Mouse (Mus musculus) limb, embryonic 14.5 days (tissue): Measurements from ENCODE around the gene Pim1. TPM values are rescaled to one million over a fixed set of nuclear protein-coding genes. Genes with fewer than 3 reads are reported as not detected.

Experiments used
- ATAC-seq: fragments of 200-750 bp; cut with Nextera tagmentation; 2 replicates; pipeline ENCODE4 v1.8.0; 2017; ENCODE audit warnings: low read depth, moderate number of reproducible peaks, moderate TSS enrichment; ENCODE audit not compliant: low FRiP score
- DNase-seq: peaks from one replicate; pipeline ENCODE4 v3.0.0-alpha.2; 2015; ENCODE audit warnings: low spot score
- H3K27ac ChIP-seq: fragments of 300-500 bp; sonication (generic); replicated peaks from 2 replicates; pipeline ENCODE4 v1.5.1; 2014; ENCODE audit warnings: low read depth, mild to moderate bottlenecking, low read length, moderate library complexity, mixed read lengths
- H3K27me3 ChIP-seq: fragments of 300-500 bp; sonication (generic); 2 replicates; pipeline ENCODE4 v1.6.1; 2014; ENCODE audit warnings: low read length, mixed read lengths; ENCODE audit not compliant: control insufficient read depth, insufficient read depth
- H3K36me3 ChIP-seq: fragments of 300-500 bp; sonication (generic); 2 replicates; pipeline ENCODE4 v1.6.1; 2014; ENCODE audit warnings: mild to moderate bottlenecking, low read length, moderate library complexity, mixed read lengths; ENCODE audit not compliant: control insufficient read depth, insufficient read depth
- H3K4me1 ChIP-seq: fragments of 300-500 bp; sonication (generic); 2 replicates; pipeline ENCODE4 v1.6.1; 2014; ENCODE audit warnings: antibody characterized with exemption, low read length, mixed read lengths; ENCODE audit not compliant: control insufficient read depth, insufficient read depth
- H3K4me2 ChIP-seq: fragments of 300-500 bp; sonication (generic); replicated peaks from 2 replicates; pipeline ENCODE4 v1.6.1; 2014; ENCODE audit warnings: low read depth, mild to moderate bottlenecking, low read length, moderate library complexity; ENCODE audit not compliant: severe bottlenecking
- H3K4me3 ChIP-seq: fragments of 300-500 bp; sonication (generic); replicated peaks from 2 replicates; pipeline ENCODE4 v1.5.1; 2014; ENCODE audit warnings: low read length
- H3K9ac ChIP-seq: fragments of 300-500 bp; sonication (generic); 2 replicates; pipeline ENCODE4 v1.6.1; 2014; ENCODE audit warnings: mild to moderate bottlenecking, low read depth, low read length, moderate library complexity; ENCODE audit not compliant: severe bottlenecking
- H3K9me3 ChIP-seq: fragments of 300-500 bp; sonication (generic); 2 replicates; pipeline ENCODE4 v1.6.1; 2016; ENCODE audit warnings: low read length; ENCODE audit not compliant: control insufficient read depth
- POLR2A ChIP-seq: fragments of 200-500 bp; IDR thresholded peaks from 2 replicates; pipeline ENCODE4 v1.8.0; 2012; ENCODE audit warnings: inconsistent platforms, mild to moderate bottlenecking, moderate library complexity, borderline replicate concordance; ENCODE audit not compliant: insufficient read depth, insufficient read length; ENCODE audit errors: extremely low read depth
- WGBS: fragments of 180-500 bp; shearing (Covaris S2); extraction: QIAGEN DNeasy Blood & Tissue Kit; methylation state at CpG from one replicate; pipeline ENCODE4 v1.1.7; 2014; 5-methylcytosine and 5-hydroxymethylcytosine counted together
- polyA plus RNA-seq, 2 experiments: library from polyadenylated mRNA; depleted of rRNA in 1 of 2; stranded (reverse) in 1 of 2; unstranded in 1 of 2; fragments of >200 nt; fragmentation: Nextera tagmentation in 1 of 2; extraction: Ambion mirVana in 1 of 2; gene quantifications; 2 replicates each; pipeline versions ENCODE4 v1.2.1 to v1.2.3; 2012 to 2014

The Pim1 gene
- polyA plus RNA-seq, 2 experiments = 15.7 to 18.4 TPM

- TF ChIP-seq POLR2A = no peak
- Histone ChIP-seq H3K4me3 (no peak overlapping the region), H3K4me2 (no peak overlapping the region), H3K27ac (no peak overlapping the region), H3K27me3 (no peaks in the 10 kb centered on the region), H3K36me3 (no peaks in the 10 kb centered on the region), H3K4me1 (peaks cover 2% of the 10 kb centered on the region), H3K9me3 (no peaks in the 10 kb centered on the region), H3K9ac (no peak overlapping the region)
- no peak for ATAC-seq
- DNase-seq = no peak
- 95% methylated on average over 5 of the region's 5 CpGs for WGBS
These were observed 54.7 kb downstream of the Pim1 start for GRCm38 (mm10) chr17:29545241-29545640.

Other genes starting within 250 kb of the Pim1 start
- gene Ppil1, start 226.6 kb upstream of the Pim1 start, polyA plus RNA-seq (2012; rRNA removed) = 76.5 and 78.5 TPM in 2 replicates
- gene Ppil1, start 226.6 kb upstream of the Pim1 start, polyA plus RNA-seq (2014; fragmentation: Nextera tagmentation; extraction: Ambion mirVana) = 130 and 132 TPM in 2 replicates
- 58.7 and 64.6 TPM in 2 replicates for gene BC004004, start 222.0 kb upstream of the Pim1 start, polyA plus RNA-seq (2012; rRNA removed)
- 85.3 and 87.6 TPM in 2 replicates for gene BC004004, start 222.0 kb upstream of the Pim1 start, polyA plus RNA-seq (2014; fragmentation: Nextera tagmentation; extraction: Ambion mirVana)
- gene Pi16, start 173.1 kb upstream of the Pim1 start, polyA plus RNA-seq (2012; rRNA removed) = 2.0 and 2.6 TPM in 2 replicates
- 1.4 and 2.2 TPM in 2 replicates for gene Pi16, start 173.1 kb upstream of the Pim1 start, polyA plus RNA-seq (2014; fragmentation: Nextera tagmentation; extraction: Ambion mirVana)
- 469 and 541 TPM in 2 replicates for gene Mtch1, start 142.8 kb upstream of the Pim1 start, polyA plus RNA-seq (2012; rRNA removed)
- gene Mtch1, start 142.8 kb upstream of the Pim1 start, polyA plus RNA-seq (2014; fragmentation: Nextera tagmentation; extraction: Ambion mirVana) = 420 and 443 TPM in 2 replicates
- gene Fgd2, start 129.8 kb upstream of the Pim1 start, polyA plus RNA-seq (2012; rRNA removed) = 9.4 and 10.8 TPM in 2 replicates
- 6.2 and 8.4 TPM in 2 replicates for gene Fgd2, start 129.8 kb upstream of the Pim1 start, polyA plus RNA-seq (2014; fragmentation: Nextera tagmentation; extraction: Ambion mirVana)
- 0.04 TPM in 1 of 2 replicates, not detected in the other for gene Gm17657, start 58.9 kb downstream of the Pim1 start, polyA plus RNA-seq (2012; rRNA removed)
- not detected in 2 replicates for gene Gm17657, start 58.9 kb downstream of the Pim1 start, polyA plus RNA-seq (2014; fragmentation: Nextera tagmentation; extraction: Ambion mirVana)
- 24.0 and 27.2 TPM in 2 replicates for gene Tbc1d22b, start 59.0 kb downstream of the Pim1 start, polyA plus RNA-seq (2012; rRNA removed)
- gene Tbc1d22b, start 59.0 kb downstream of the Pim1 start, polyA plus RNA-seq (2014; fragmentation: Nextera tagmentation; extraction: Ambion mirVana) = 15.2 and 15.7 TPM in 2 replicates
- gene Tmem217, start 61.6 kb downstream of the Pim1 start, polyA plus RNA-seq (2012; rRNA removed) = 0.09 and 0.28 TPM in 2 replicates
- 0.40 and 0.41 TPM in 2 replicates for gene Tmem217, start 61.6 kb downstream of the Pim1 start, polyA plus RNA-seq (2014; fragmentation: Nextera tagmentation; extraction: Ambion mirVana)
- gene Rnf8, start 124.0 kb downstream of the Pim1 start, polyA plus RNA-seq (2012; rRNA removed) = 37.9 and 55.5 TPM in 2 replicates
- gene Rnf8, start 124.0 kb downstream of the Pim1 start, polyA plus RNA-seq (2014; fragmentation: Nextera tagmentation; extraction: Ambion mirVana) = 75.4 and 90.7 TPM in 2 replicates
- 2.6 and 2.8 TPM in 2 replicates for gene Gm28043, start 124.1 kb downstream of the Pim1 start, polyA plus RNA-seq (2012; rRNA removed)
- gene Gm28043, start 124.1 kb downstream of the Pim1 start, polyA plus RNA-seq (2014; fragmentation: Nextera tagmentation; extraction: Ambion mirVana) = 3.5 and 3.6 TPM in 2 replicates
- 42.8 and 54.3 TPM in 2 replicates for gene Cmtr1, start 169.8 kb downstream of the Pim1 start, polyA plus RNA-seq (2012; rRNA removed)
- gene Cmtr1, start 169.8 kb downstream of the Pim1 start, polyA plus RNA-seq (2014; fragmentation: Nextera tagmentation; extraction: Ambion mirVana) = 95.8 and 109 TPM in 2 replicates
- 16.6 and 19.3 TPM in 2 replicates for gene Ccdc167, start 226.3 kb downstream of the Pim1 start, polyA plus RNA-seq (2012; rRNA removed)
- 13.1 and 15.8 TPM in 2 replicates for gene Ccdc167, start 226.3 kb downstream of the Pim1 start, polyA plus RNA-seq (2014; fragmentation: Nextera tagmentation; extraction: Ambion mirVana)